Mouse (Mus musculus) right cerebral cortex, postnatal 4 days (tissue): ENCODE measurements at regions not wholly inside any gene's neighbourhood (a gene's known extent, or its start where the extent isn't known, plus 50 kb on each side); places are given as distances from the start of the nearest gene placed in this dataset.

Experiments
- DNase-seq: peaks from one replicate; pipeline ENCODE4 v3.0.0-alpha.2; 2022

- peak; percentile 42 for DNase-seq
Measured at GRCm38 (mm10) chr8:126162748-126163371, 135.5 kb upstream of the Slc35f3 start.

DNA sequence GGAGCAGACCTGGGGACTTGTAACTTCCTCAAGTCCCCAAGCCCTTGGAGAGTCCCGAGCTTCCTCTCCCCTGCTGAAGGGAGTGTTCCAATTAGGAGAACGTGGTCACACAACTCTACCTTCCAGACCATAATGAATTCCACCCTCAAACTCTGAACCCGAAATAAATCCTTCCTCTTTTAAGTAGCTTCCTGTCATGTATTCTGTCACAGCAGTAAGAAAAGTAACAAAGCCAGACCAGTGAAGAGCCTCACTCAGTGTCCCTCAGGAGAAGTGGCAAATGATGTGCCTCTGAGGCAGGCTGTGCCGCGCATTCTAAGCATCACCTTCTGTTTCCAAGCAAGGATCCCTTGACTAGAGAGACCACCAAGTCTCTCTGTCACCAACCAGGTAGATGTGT, 134.4 kb upstream of the Slc35f3 start:
- no peak for DNase-seq

DNA sequence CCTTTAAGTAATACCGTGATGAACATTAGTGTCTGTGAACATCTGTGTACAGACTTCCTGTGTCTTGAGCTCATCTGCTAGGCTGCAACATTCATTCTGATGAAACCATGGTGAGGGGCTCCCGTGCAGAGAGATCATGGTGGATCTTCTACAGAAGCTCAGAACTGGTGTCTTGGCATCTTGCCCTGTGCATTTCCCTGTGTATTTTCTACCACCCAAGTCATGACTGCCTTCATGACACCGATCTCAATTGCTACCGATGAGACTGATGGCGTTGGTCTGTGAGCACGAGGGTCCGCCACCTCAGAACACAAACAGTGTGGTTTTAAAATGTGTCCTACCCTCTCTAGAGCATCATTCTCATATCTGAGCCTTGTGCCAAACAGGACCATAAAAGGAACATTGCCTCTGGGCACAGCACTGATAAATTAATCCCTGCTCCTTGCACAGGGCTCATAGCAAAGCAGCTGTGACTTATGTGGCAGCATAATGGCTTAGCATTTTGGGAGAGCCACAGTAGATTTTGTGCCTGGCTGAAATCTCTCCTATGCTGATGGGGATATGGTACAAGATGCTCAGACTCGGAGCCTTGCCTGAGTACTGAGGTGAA, 132.8 kb upstream of the Slc35f3 start:
- DNase-seq, result no peak

DNA sequence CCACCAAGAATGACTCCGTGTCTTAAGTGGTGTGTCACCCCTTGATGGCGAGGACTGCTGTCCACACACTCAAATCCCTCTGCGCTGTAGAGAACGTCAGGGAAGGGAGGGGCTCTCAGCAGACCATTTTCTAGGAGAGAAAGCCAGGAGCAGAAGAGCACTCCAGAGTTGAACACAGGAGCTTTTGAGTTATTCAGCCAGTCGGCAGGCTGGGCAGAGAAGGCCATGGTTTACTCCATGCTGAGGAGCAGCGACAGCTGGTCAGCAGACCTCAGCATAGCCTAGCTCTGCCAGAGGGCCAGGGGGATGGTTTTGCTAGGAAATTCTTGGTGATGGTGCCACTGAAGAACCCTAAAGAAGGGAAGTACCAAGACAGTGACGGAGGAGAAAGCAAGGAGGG, 132.0 kb upstream of the Slc35f3 start:
- DNase-seq, result no peak

- DNase-seq, result no peak
Measured at GRCm38 (mm10) chr8:126174451-126174850, 123.9 kb upstream of the Slc35f3 start.

- DNase-seq, result no peak
Measured at GRCm38 (mm10) chr8:126176305-126176704, 122.1 kb upstream of the Slc35f3 start.

- DNase-seq, result no peak
Measured at GRCm38 (mm10) chr8:126177855-126178254, 120.5 kb upstream of the Slc35f3 start.

DNA sequence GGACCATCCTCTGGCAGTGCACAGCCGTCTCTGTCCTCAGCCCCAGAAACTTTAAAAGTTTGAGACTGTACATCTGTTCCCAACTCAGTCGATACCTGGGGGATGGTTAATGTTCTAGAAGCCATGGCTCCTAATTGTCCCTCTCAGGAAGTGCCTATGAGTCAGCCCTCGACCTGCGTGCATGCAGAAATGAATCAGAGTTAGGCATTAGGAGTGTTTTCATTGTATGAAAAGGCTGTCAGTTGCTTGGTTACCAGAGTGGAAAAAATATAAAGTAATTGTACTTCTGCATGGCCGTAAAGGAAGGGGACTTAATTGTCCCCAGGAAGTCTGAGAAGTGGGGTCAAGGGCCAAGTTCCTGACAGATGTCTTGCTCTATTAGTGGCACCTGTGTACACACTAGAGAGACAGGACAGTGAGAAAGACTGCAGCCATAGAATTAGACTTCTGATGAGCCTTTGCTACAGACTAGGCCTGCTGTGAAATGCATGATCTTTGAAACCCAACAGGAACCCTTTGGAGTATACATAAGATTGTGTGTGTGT, 109.5 kb upstream of the Slc35f3 start:
- no peak for DNase-seq

- no peak for DNase-seq
Measured at GRCm38 (mm10) chr8:126195616-126196015, 102.7 kb upstream of the Slc35f3 start.

GRCm38 (mm10) chr8:126210561-126210960, 87.8 kb upstream of the Slc35f3 start:
- DNase-seq, result no peak

DNA sequence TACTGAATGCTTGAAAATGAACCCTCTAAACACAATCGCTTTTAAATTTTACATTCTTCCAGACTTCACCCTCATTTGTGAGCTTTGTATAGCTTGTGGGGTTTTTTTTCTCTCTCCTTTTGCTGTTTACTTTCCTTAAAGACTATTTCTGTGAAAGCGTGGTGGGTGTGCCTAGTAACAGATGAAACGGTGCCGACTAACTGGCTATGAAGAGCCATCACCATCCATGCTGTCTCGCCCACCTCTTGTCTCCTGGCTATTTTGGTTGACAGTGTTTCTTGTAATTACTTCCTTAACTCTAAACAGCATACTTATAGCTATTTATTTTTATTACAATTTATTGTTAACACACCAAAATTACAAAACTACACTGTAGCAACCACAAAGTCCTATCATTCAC, 85.6 kb upstream of the Slc35f3 start:
- DNase-seq, result no peak

DNA sequence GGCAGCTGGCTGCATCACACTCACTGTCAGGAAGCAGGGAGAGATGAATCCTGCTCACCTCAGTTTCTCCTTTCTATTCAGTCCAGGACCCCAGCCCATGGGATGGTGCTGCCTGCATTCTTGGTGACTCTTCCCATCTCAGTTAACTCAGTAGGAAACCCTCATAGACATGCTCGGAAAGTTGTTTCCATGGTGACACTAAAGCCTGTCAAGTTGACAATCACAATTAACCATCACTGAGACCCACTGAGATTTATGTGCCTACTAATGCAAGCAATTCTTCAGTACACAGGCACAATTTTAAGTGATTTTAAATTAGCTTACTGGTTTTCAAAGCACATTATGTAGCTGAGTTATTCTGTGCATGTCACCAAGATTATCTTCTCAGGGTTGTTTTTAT, 83.8 kb upstream of the Slc35f3 start:
- no peak for DNase-seq

GRCm38 (mm10) chr8:126216391-126216790, 82.0 kb upstream of the Slc35f3 start:
- no peak for DNase-seq

DNA sequence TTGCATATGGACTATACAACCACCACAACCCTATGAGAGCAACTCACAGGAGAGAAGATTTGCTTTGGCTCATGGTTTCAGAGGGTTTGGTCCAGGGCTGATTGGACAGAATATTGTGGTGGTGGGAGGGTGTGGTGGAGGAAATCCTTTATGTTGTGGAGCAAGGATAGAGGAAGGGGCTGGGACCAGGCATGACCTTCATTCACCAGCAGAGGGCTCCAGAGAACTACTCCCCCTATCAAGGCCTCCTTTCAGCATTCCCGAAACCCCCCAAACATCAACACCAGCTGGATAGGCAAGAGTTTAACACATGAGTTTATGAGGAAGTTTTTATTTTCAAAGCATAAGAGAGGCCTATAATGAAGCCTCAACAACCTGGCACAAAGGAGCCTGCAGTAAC, 76.7 kb upstream of the Slc35f3 start:
- no peak for DNase-seq

DNA sequence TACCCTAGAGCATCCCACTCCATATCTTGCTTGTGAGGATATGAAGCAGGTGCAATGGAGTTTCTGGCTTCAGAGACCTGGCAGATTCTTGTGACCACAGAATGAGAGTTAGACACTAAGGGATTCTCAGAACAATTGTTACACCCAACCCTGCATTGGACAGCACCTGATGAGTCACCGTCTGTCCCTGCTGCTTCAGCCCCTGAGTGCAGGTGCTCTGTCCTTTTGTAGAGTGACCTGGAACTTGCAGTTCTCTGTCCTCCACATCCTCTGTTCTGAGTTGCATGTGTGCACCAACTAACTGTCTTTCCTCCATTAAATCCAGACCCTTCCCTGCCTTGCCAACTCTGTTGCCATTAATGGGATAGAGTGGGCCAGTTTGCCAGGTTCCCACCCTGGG, 66.6 kb upstream of the Slc35f3 start:
- no peak for DNase-seq

- DNase-seq, result no peak
Measured at GRCm38 (mm10) chr8:126232521-126232920, 65.8 kb upstream of the Slc35f3 start.

GRCm38 (mm10) chr8:126239684-126240083, 58.7 kb upstream of the Slc35f3 start:
- DNase-seq, result no peak

GRCm38 (mm10) chr8:126244321-126244720, 54.0 kb upstream of the Slc35f3 start:
- DNase-seq, result no peak
